Mouse (Mus musculus) hindbrain, embryonic 16.5 days (tissue): Measurements from ENCODE around the gene 2310033P09Rik. TPM values are rescaled to one million over a fixed set of nuclear protein-coding genes. Genes with fewer than 3 reads are reported as not detected.

Experiments used
- ATAC-seq: fragments of 200-750 bp; cut with Nextera tagmentation; 2 replicates; pipeline ENCODE4 v1.8.0; 2017; ENCODE audit warnings: moderate TSS enrichment, moderate library complexity
- H3K27ac ChIP-seq: fragments of 300-500 bp; sonication (generic); 2 replicates; pipeline ENCODE4 v1.5.1; 2014; ENCODE audit warnings: low read depth, mild to moderate bottlenecking, control low read depth, low read length, moderate library complexity
- H3K27me3 ChIP-seq: fragments of 300-500 bp; sonication (generic); replicated peaks from 2 replicates; pipeline ENCODE4 v1.6.1; 2014; ENCODE audit warnings: low read length; ENCODE audit not compliant: control insufficient read depth, insufficient read depth
- H3K36me3 ChIP-seq: fragments of 300-500 bp; sonication (generic); 2 replicates; pipeline ENCODE4 v1.6.1; 2014; ENCODE audit warnings: mild to moderate bottlenecking, low read length, moderate library complexity, mixed read lengths; ENCODE audit not compliant: control insufficient read depth, insufficient read depth
- H3K4me1 ChIP-seq: fragments of 300-500 bp; sonication (generic); 2 replicates; pipeline ENCODE4 v1.6.1; 2014; ENCODE audit warnings: low read depth, low read length; ENCODE audit not compliant: control insufficient read depth, insufficient read depth
- H3K4me2 ChIP-seq: fragments of 300-500 bp; sonication (generic); 2 replicates; pipeline ENCODE4 v1.6.1; 2014; ENCODE audit warnings: mild to moderate bottlenecking, low read length, control low read depth, moderate library complexity
- H3K4me3 ChIP-seq: fragments of 300-500 bp; sonication (generic); 2 replicates; pipeline ENCODE4 v1.5.1; 2014; ENCODE audit warnings: mild to moderate bottlenecking, low read length, control low read depth, moderate library complexity
- H3K9ac ChIP-seq: fragments of 300-500 bp; sonication (generic); 2 replicates; pipeline ENCODE4 v1.6.1; 2014; ENCODE audit warnings: low read depth, mild to moderate bottlenecking, control low read depth, low read length, moderate library complexity
- H3K9me3 ChIP-seq: fragments of 300-500 bp; sonication (generic); 2 replicates; pipeline ENCODE4 v1.6.1; 2014; ENCODE audit warnings: mild to moderate bottlenecking, low read length, moderate library complexity; ENCODE audit not compliant: control insufficient read depth
- WGBS: fragments of 180-500 bp; shearing (Covaris S2); extraction: QIAGEN DNeasy Blood & Tissue Kit; methylation state at CpG from one replicate; pipeline ENCODE4 v1.1.7; 2014; 5-methylcytosine and 5-hydroxymethylcytosine counted together
- polyA plus RNA-seq: library from polyadenylated mRNA; unstranded; fragments of >200 nt; fragmentation: Nextera tagmentation; extraction: Ambion mirVana; gene quantifications from 2 replicates; pipeline ENCODE4 v1.2.1, GENCODE M21; 2015

2310033P09Rik gene
- polyA plus RNA-seq, 1 experiment from 2014 or later = 26.8 TPM

DNA sequence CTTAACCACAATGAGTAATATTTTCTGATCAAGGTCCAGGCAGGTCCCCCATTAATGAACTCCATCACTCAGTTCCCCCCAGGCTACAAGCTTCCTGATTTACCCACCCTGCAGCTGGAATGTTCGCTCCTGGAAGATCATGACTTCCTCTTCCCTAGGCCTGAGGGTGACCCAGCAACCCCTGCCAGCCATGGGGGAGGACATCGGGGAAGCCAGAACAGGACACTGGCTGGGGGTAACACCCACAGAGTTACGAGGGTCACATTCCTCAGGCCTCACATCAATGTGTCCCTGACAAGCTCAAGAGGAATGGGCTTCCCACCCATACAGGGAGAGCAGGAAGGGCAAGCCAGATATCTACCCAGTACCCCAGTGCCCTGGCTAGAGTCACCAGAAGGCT, 38.3 kb upstream of the 2310033P09Rik start:
- no peak overlapping the region for H3K27ac ChIP-seq
- WGBS = 81% methylated on average over 3 of the region's 3 CpGs
- ATAC-seq = no peak
- no peak overlapping the region for H3K9ac ChIP-seq
- H3K4me2 ChIP-seq = no peak overlapping the region
- no peak overlapping the region for H3K4me3 ChIP-seq
- H3K4me1 ChIP-seq = no peaks in the 10 kb centered on the region
- no peaks in the 10 kb centered on the region for H3K9me3 ChIP-seq
- H3K27me3 ChIP-seq = peaks cover 7% of the 10 kb centered on the region
- no peaks in the 10 kb centered on the region for H3K36me3 ChIP-seq

- 79% methylated on average over 4 of the region's 4 CpGs for WGBS
- Histone ChIP-seq H3K4me2 (no peak overlapping the region), H3K36me3 (no peaks in the 10 kb centered on the region), H3K27me3 (peaks cover 14% of the 10 kb centered on the region), H3K27ac (no peak overlapping the region), H3K9ac (no peak overlapping the region), H3K4me3 (no peak overlapping the region), H3K9me3 (no peaks in the 10 kb centered on the region), H3K4me1 (no peaks in the 10 kb centered on the region)
- no peak for ATAC-seq
Observed at GRCm38 (mm10) chr11:59170549-59170948, 37.6 kb upstream of the 2310033P09Rik start.

- Histone ChIP-seq H3K9me3 (no peaks in the 10 kb centered on the region), H3K4me3 (no peak overlapping the region), H3K36me3 (no peaks in the 10 kb centered on the region), H3K27me3 (peaks cover 48% of the 10 kb centered on the region), H3K9ac (no peak overlapping the region), H3K27ac (no peak overlapping the region), H3K4me2 (no peak overlapping the region), H3K4me1 (peaks cover 2% of the 10 kb centered on the region; the same call in 1 of the 2 replicates)
- WGBS = 46% methylated on average over 6 of the region's 6 CpGs
- no peak for ATAC-seq
Observed at GRCm38 (mm10) chr11:59174189-59174838, 33.8 kb upstream of the 2310033P09Rik start.

- Histone ChIP-seq H3K4me3 (peak overlapping the region; percentile 14; the same call in 1 of the 2 replicates), H3K36me3 (no peaks in the 10 kb centered on the region), H3K4me1 (peaks cover 2% of the 10 kb centered on the region; the same call in 1 of the 2 replicates), H3K4me2 (peak overlapping the region; percentile 37), H3K9me3 (no peaks in the 10 kb centered on the region), H3K27me3 (peaks cover 48% of the 10 kb centered on the region), H3K9ac (no peak overlapping the region), H3K27ac (no peak overlapping the region)
- ATAC-seq = no peak
- 2% methylated on average over 47 of the region's 48 CpGs for WGBS
Observed at GRCm38 (mm10) chr11:59176475-59176874, 31.6 kb upstream of the 2310033P09Rik start.

DNA sequence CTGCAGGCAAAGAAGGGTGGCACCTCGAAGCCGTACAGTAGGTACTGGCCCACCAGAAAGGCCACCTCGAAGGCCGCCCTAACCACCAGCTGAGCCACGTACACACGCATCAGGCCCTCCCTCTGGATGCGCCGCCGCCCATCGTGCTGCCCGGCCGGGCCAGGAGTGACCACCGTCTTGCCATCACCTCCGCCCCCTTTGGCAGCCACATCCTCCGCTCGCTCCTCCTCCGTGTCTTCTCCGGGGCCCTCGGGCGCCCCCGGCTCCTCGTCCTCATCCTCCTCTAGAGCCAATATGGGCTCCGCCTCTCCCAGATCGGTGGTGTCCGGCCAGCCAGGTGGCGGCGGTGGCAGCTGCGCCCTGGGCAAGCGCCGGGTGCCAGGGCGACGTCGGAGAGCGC, 31.2 kb upstream of the 2310033P09Rik start:
- Histone ChIP-seq H3K9ac (no peak overlapping the region), H3K27me3 (peaks cover 46% of the 10 kb centered on the region), H3K36me3 (no peaks in the 10 kb centered on the region), H3K27ac (no peak overlapping the region), H3K9me3 (no peaks in the 10 kb centered on the region), H3K4me2 (no peak overlapping the region; the same call in 1 of the 2 replicates), H3K4me1 (peaks cover 2% of the 10 kb centered on the region; the same call in 1 of the 2 replicates), H3K4me3 (no peak overlapping the region; the same call in 1 of the 2 replicates)
- ATAC-seq = no peak
- WGBS = 6% methylated on average over 33 of the region's 34 CpGs

DNA sequence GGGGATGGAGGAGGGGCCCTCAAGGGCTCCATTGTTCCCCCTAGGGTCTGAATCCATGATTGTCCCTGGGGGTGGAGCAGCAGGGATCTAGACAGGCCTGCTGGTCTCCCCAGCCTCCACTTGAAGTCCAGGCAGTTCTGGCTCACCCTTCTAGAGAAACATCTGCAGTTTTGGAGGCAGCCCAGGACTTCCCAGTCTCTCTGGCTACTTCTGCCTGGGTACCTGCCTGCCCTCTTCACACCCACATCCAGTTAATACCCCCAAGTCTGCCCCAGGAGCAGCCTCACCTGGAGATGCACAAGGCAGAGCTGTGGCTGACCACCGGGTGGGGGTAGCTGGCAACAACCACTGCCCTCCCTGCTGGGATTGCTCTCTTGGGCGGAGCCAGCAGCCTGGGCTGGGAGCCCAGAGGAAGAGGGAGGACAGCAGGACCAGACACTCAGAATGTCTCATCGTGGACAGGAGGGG, 25.2 kb upstream of the 2310033P09Rik start, which contains the start of gene Gjc2:
Gjc2 (minus strand) TSS at position 350 of the 468 bp plus-strand sequence.
- peaks cover 11% of the 10 kb centered on the region for H3K27me3 ChIP-seq
- no peaks in the 10 kb centered on the region; the same call in 1 of the 2 replicates for H3K4me1 ChIP-seq
- no peak within 1 kb of the TSS for H3K4me2 ChIP-seq
- no peaks in the 10 kb centered on the region for H3K9me3 ChIP-seq
- H3K36me3 ChIP-seq = peaks cover 17% of the 10 kb centered on the region
- ATAC-seq = no peak
- no peak within 1 kb of the TSS for H3K27ac ChIP-seq
- no peak within 1 kb of the TSS; the same call in none of the 2 replicates for H3K9ac ChIP-seq
- WGBS = 44% methylated on average over 3 of the region's 3 CpGs
- H3K4me3 ChIP-seq = no peak within 1 kb of the TSS

DNA sequence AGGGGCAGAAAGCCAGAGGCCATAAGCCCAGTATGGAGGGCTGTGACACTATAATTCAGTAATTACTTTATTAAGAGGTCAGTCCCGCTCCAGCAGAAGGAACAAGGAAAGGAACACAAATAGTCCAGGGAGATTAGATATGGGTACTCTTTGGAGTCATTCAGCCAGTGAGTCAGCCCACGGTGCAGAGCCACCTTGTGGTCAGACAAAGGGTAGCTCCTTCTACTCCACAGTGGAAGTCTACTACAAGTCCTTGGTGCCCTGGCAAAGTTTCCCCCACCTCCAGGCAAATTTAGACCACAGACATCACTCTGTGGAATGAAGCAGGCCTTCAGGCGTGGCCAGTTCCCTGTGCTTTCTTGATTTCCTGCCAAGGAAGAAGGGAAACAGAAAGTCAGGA, 24.3 kb upstream of the 2310033P09Rik start:
- Histone ChIP-seq H3K36me3 (peaks cover 17% of the 10 kb centered on the region), H3K9ac (no peak overlapping the region), H3K4me1 (no peaks in the 10 kb centered on the region; the same call in 1 of the 2 replicates), H3K27ac (no peak overlapping the region), H3K4me2 (no peak overlapping the region), H3K9me3 (no peaks in the 10 kb centered on the region), H3K27me3 (peaks cover 2% of the 10 kb centered on the region; the same call in 1 of the 2 replicates), H3K4me3 (no peak overlapping the region)
- WGBS = 28% methylated on average over 3 of the region's 3 CpGs
- ATAC-seq = peak; percentile 43; the same call in 1 of the 2 replicates

- ATAC-seq = no peak
- H3K9me3 ChIP-seq = no peaks in the 10 kb centered on the region
- H3K9ac ChIP-seq = no peak overlapping the region
- no peak overlapping the region for H3K4me2 ChIP-seq
- WGBS = 83% methylated on average over 5 of the region's 5 CpGs
- peaks cover 17% of the 10 kb centered on the region for H3K36me3 ChIP-seq
- H3K27me3 ChIP-seq = no peaks in the 10 kb centered on the region
- H3K27ac ChIP-seq = no peak overlapping the region
- no peak overlapping the region for H3K4me3 ChIP-seq
- peaks cover 6% of the 10 kb centered on the region for H3K4me1 ChIP-seq
Observed at GRCm38 (mm10) chr11:59185490-59185889, 22.6 kb upstream of the 2310033P09Rik start.

DNA sequence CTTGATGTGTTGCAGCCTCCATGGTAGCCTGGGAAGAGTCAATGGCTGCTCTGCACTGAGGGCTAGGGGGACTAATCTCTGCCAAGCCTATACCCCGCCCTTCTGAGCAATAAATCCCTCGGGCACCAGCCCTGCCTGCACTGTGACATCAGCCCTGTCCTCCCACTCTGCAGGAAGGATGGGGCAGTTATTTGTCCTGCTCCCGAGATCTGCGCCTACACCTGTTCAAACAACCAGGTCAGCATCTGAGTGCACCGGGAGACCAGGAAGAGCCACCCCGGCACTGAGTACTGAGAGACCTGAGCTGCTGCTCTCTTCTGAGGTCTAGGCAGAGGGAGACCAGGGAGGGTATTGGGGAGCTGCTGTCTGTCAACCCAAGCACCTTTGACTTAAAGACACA, 20.4 kb upstream of the 2310033P09Rik start:
- 85% methylated on average over 6 of the region's 6 CpGs for WGBS
- no peak overlapping the region for H3K9ac ChIP-seq
- no peak for ATAC-seq

More for the DNA sequence above, 20.4 kb upstream of the 2310033P09Rik start:
- Histone ChIP-seq H3K27ac (no peak overlapping the region), H3K36me3 (peaks cover 14% of the 10 kb centered on the region), H3K27me3 (no peaks in the 10 kb centered on the region), H3K4me3 (no peak overlapping the region), H3K4me1 (peaks cover 11% of the 10 kb centered on the region), H3K9me3 (no peaks in the 10 kb centered on the region), H3K4me2 (no peak overlapping the region)
